Mouse (Mus musculus): ENCODE data around the gene Hist1h4h. TPM values are rescaled to one million over a fixed set of nuclear protein-coding genes. Genes with fewer than 3 reads are reported as not detected.
"Not testable (repeated sequence)": the region's sequence is repeated elsewhere in the genome, so short reads cannot be mapped to it uniquely, and the experiment has no call there.

Gene Hist1h4h
- total RNA-seq, 2 experiments from 2014 or later: 331 to 357 TPM

DNA sequence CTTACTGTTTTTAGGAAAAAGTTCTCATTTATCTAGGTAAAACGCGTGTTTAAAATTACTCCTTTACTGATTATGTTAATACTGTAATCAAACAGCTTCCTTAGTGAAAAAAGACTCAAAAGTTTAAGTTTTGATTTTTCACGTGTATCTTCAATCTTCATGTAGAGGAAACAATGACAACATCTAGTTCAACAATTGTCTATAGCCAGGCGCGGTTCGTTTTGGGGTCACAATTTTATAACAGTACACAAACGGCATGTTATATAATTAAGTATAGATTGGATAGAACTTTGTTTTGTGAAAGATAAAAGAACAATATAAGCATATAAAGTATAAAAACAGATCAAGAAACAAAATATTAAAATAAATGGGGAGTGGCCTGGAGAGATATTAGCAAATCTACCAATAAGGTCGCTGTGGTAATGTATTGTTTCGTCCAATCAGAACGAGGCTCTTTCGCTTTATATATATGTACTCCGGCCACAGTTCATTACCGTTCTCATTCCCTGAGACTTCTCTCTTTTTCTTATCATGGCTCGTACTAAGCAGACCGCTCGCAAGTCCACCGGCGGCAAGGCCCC lies 44.5 kb downstream of the Hist1h4h start, which contains the start of gene Hist1h3d:
Hist1h3d (plus strand) TSS at position 493 of the 581 bp plus-strand sequence.
- peak; percentile 64 to 87 for DNase-seq (ENCODE audit: low spot score in 2 of 2)

DNA sequence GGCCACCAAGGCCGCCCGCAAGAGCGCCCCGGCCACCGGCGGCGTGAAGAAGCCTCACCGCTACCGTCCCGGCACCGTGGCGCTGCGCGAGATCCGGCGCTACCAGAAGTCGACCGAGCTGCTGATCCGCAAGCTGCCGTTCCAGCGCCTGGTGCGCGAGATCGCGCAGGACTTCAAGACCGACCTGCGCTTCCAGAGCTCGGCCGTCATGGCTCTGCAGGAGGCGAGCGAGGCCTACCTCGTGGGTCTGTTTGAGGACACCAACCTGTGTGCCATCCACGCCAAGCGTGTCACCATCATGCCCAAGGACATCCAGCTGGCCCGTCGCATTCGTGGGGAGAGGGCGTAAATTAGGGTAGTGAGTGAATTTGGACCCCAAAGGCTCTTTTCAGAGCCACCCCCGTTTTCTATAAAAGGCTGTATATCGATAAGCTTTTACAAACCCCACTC lies 45.0 kb downstream of the Hist1h4h start:
- not testable (repeated sequence) for DNase-seq (ENCODE audit: low spot score in 2 of 2)

DNA sequence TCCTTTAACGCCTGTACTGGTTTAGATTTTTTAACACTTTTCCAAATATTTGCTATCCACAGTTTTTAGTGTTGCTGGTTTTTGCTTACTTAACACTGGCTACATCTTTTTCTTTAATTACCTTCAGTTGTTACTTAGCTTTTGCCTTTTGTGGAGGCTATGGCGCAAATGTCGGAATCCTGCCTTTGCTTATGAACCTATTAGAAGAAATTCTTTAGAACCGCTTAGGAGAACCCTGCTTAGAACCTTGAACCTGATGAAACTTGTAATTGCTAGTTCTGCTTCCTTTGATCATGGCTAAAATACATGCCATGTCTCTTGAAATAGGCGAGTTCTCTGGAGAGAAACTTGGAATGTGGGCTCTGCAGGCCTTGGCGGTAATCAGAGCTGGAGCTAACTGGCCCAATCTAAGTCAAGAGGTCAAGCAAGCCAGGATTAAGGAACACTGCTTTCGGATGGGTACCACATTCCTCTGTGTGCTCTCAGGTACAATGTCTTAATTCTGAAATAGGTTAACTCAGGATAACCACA lies 45.6 kb downstream of the Hist1h4h start:
- no peak for DNase-seq (ENCODE audit: low spot score in 2 of 2)

DNA sequence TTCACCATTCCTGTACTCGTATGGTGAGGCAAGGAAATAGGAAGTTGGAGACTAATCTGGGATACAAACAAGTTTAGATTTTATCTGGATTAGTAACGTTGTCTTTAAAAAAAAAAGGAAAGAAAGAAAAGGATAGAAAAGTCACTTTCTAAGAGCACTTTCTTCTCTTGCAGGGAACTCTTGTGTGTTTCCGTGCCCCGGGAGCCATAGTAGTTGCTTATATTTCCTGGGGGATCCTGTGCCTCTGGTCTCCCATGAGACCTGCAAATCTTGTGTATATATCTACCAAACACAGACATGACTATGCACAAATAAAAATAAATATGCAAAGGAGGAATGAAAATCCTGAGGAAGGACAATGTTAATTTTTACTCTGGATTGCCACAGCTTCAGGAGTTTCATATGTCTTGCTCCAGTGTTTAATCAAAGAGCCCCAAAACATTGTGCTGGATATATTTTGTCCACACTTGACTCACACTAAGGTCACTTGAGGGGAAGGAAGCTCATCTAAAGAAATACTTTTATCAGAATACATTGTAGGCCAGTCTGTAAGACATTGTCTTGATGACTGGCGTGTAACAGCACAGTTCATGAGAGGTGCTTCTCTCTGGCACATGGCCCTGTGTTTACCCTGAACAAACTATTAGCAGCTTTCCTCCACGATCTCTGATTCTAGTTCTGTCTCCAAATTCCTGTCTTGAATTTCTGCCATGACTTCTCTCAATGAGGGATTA lies 46.2 kb downstream of the Hist1h4h start:
- DNase-seq (ENCODE audit: low spot score in 2 of 2): no peak

DNA sequence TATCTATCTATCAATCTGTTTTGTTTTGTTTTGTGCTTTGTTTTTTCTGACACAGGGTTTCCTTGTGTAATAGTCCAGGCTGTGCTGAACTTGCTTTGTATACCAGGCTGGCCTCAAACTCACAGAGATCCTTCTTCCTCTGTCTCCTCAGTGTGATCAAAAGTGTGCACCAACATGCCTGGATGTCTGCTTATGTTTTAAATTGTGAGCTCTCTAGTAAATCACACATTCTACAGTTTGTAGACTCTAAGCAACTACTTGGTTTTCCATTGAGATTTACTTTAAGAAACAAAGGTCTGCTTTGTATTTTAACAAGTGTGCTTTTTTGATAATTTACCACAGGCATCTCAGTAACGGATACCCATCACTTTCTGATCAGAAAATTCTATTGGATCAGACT lies 47.0 kb downstream of the Hist1h4h start:
- DNase-seq (ENCODE audit: low spot score in 2 of 2): no peak

Small RNA genes within 50 kb of the gene (microRNA-seq; reads per million reads assigned to microRNA genes)
- gene Gm44297: 0 reads per million in 2 experiments
- gene Gm44359: 0 reads per million in 2 experiments
- gene Gm44394: 0 reads per million in 2 experiments
- gene n-TStga1: 0.59 to 0.99 reads per million in 2 experiments

Other genes with a start within 250 kb of the Hist1h4h start
- gene Zfp322a, start 161.8 kb upstream of the Hist1h4h start, total RNA-seq (2021): 10 to 100 TPM; 30.8 to 31.6 TPM
- 1 to 10 TPM; 8.8 to 9.5 TPM for gene Abt1, start 107.2 kb upstream of the Hist1h4h start, total RNA-seq (2021)
- gene Btn1a1, start 65.1 kb upstream of the Hist1h4h start, total RNA-seq (2021): not detected
- gene Btn2a2, start 42.2 kb upstream of the Hist1h4h start, total RNA-seq (2021): 1 to 10 TPM in 1 of 2 experiments, under 1 TPM in 1; 0.91 to 1.4 TPM
- gene Hist1h2af, start 2.9 kb downstream of the Hist1h4h start, total RNA-seq (2021): 1 to 10 TPM in 1 of 2 experiments, not detected in 1; 3.0 TPM
- 1 to 10 TPM; 2.1 to 4.9 TPM for gene Hist1h3g, start 4.4 kb downstream of the Hist1h4h start, total RNA-seq (2021)
- under 1 TPM; 0.43 to 0.54 TPM for gene Hist1h2bh, start 12.3 kb downstream of the Hist1h4h start, total RNA-seq (2021)
- gene Hist1h3f, start 13.0 kb downstream of the Hist1h4h start, total RNA-seq (2021): 10 to 100 TPM; 15.1 to 16.5 TPM
- gene Hist1h4f, start 20.6 kb downstream of the Hist1h4h start, total RNA-seq (2021): 100 to 1,000 TPM; 135 to 161 TPM
- gene Hist1h1d, start 22.2 kb downstream of the Hist1h4h start, total RNA-seq (2021): 1 to 10 TPM; 3.1 to 4.0 TPM
- 10 to 100 TPM; 39.8 to 44.6 TPM for gene Hist1h3e, start 31.3 kb downstream of the Hist1h4h start, total RNA-seq (2021)
- 1 to 10 TPM; 3.9 to 8.2 TPM for gene Hist1h2ae, start 40.2 kb downstream of the Hist1h4h start, total RNA-seq (2021)
- 10 to 100 TPM; 58.3 to 66.2 TPM for gene Hist1h2bg, start 40.3 kb downstream of the Hist1h4h start, total RNA-seq (2021)
- 10 to 100 TPM; 24.1 to 24.2 TPM for gene Hist1h2bf, start 43.1 kb downstream of the Hist1h4h start, total RNA-seq (2021)
- gene Hist1h2ad, start 43.3 kb downstream of the Hist1h4h start, total RNA-seq (2021): 1 to 10 TPM; 3.8 to 7.1 TPM
- 10 to 100 TPM; 11.8 to 13.6 TPM for gene Hist1h3d, start 44.7 kb downstream of the Hist1h4h start, total RNA-seq (2021)
- 100 to 1,000 TPM; 152 to 153 TPM for gene Hist1h4d, start 50.5 kb downstream of the Hist1h4h start, total RNA-seq (2021)
- gene Hist1h2be, start 90.1 kb downstream of the Hist1h4h start, total RNA-seq (2021): 10 to 100 TPM; 10.2 to 11.3 TPM
- gene Hist1h1e, start 91.5 kb downstream of the Hist1h4h start, total RNA-seq (2021): 10 to 100 TPM; 41.8 to 45.0 TPM
- gene Hist1h2ac, start 152.9 kb downstream of the Hist1h4h start, total RNA-seq (2021): 1 to 10 TPM; 2.3 to 3.4 TPM
- 10 to 100 TPM; 53.5 to 63.1 TPM for gene Hist1h2bc, start 153.1 kb downstream of the Hist1h4h start, total RNA-seq (2021)
- gene Hist1h1t, start 164.8 kb downstream of the Hist1h4h start, total RNA-seq (2021): not detected
- 100 to 1,000 TPM; 104 to 112 TPM for gene Hist1h4c, start 167.4 kb downstream of the Hist1h4h start, total RNA-seq (2021)
- 1 to 10 TPM; 4.1 to 4.2 TPM for gene Hfe, start 179.8 kb downstream of the Hist1h4h start, total RNA-seq (2021)
- gene Hist1h1c, start 207.8 kb downstream of the Hist1h4h start, total RNA-seq (2021): 10 to 100 TPM; 47.0 to 47.3 TPM
- under 1 TPM; 0.62 to 0.63 TPM for gene Hist1h3c, start 214.6 kb downstream of the Hist1h4h start, total RNA-seq (2021)
- gene Hist1h2bb, start 215.7 kb downstream of the Hist1h4h start, total RNA-seq (2021): 10 to 100 TPM; 15.7 to 19.5 TPM
- 10 to 100 TPM; 28.1 to 35.2 TPM for gene Hist1h2ab, start 220.1 kb downstream of the Hist1h4h start, total RNA-seq (2021)
- 1 to 10 TPM; 7.6 to 9.4 TPM for gene Hist1h3b, start 221.2 kb downstream of the Hist1h4h start, total RNA-seq (2021)
- gene Hist1h4b, start 226.0 kb downstream of the Hist1h4h start, total RNA-seq (2021): 10 to 100 TPM; 73.0 to 74.7 TPM
- 10 to 100 TPM; 42.9 to 49.4 TPM for gene Hist1h4a, start 230.2 kb downstream of the Hist1h4h start, total RNA-seq (2021)
- gene Hist1h3a, start 231.3 kb downstream of the Hist1h4h start, total RNA-seq (2021): 10 to 100 TPM; 27.5 to 33.9 TPM
- 10 to 100 TPM; 15.7 to 16.5 TPM for gene Hist1h1a, start 232.6 kb downstream of the Hist1h4h start, total RNA-seq (2021)
- not detected for gene Trim38, start 238.9 kb downstream of the Hist1h4h start, total RNA-seq (2021)

Data from layer of hippocampus, adult 18-20 months (tissue).